Mouse (Mus musculus) liver, embryonic 12.5 days (tissue): Measurements from ENCODE around the gene Dtx1. TPM values are rescaled to one million over a fixed set of nuclear protein-coding genes. Genes with fewer than 3 reads are reported as not detected.

Experiments used
- ATAC-seq: fragments of 200-750 bp; cut with Nextera tagmentation; 2 replicates; pipeline ENCODE4 v1.8.0; 2017; ENCODE audit warnings: moderate number of reproducible peaks, mild to moderate bottlenecking, moderate library complexity
- H3K27ac ChIP-seq: fragments of 300-500 bp; sonication (generic); 2 replicates; pipeline ENCODE4 v1.5.1; 2016; ENCODE audit warnings: mild to moderate bottlenecking
- H3K27me3 ChIP-seq: fragments of 300-500 bp; sonication (generic); replicated peaks from 2 replicates; pipeline ENCODE4 v1.6.1; 2016; ENCODE audit warnings: mild to moderate bottlenecking, moderate library complexity
- H3K36me3 ChIP-seq: fragments of 300-500 bp; sonication (generic); 2 replicates; pipeline ENCODE4 v1.6.1; 2016; ENCODE audit warnings: mild to moderate bottlenecking, moderate library complexity
- H3K4me1 ChIP-seq: fragments of 300-500 bp; sonication (generic); 2 replicates; pipeline ENCODE4 v1.6.1; 2016
- H3K4me2 ChIP-seq: fragments of 300-500 bp; sonication (generic); 2 replicates; pipeline ENCODE4 v1.6.1; 2016; ENCODE audit warnings: mild to moderate bottlenecking, moderate library complexity
- H3K4me3 ChIP-seq: fragments of 300-500 bp; sonication (generic); 2 replicates; pipeline ENCODE4 v1.5.1; 2016; ENCODE audit warnings: mild to moderate bottlenecking, moderate library complexity
- H3K9ac ChIP-seq: fragments of 300-500 bp; sonication (generic); 2 replicates; pipeline ENCODE4 v1.6.1; 2016; ENCODE audit warnings: mild to moderate bottlenecking, moderate library complexity
- H3K9me3 ChIP-seq: fragments of 300-500 bp; sonication (generic); replicated peaks from 2 replicates; pipeline ENCODE4 v1.6.1; 2016; ENCODE audit warnings: mild to moderate bottlenecking, moderate library complexity
- WGBS: fragments of 180-500 bp; shearing (Covaris S2); methylation state at CpG from one replicate; pipeline ENCODE4 v1.1.7; 2016; ENCODE audit not compliant: insufficient replicate concordance; 5-methylcytosine and 5-hydroxymethylcytosine counted together
- polyA plus RNA-seq: library from polyadenylated mRNA; unstranded; fragments of >200 nt; fragmentation: Nextera tagmentation; extraction: Ambion mirVana; gene quantifications from 2 replicates; pipeline ENCODE4 v1.2.1, GENCODE M21; 2016

The Dtx1 gene
- 0.37 and 0.67 TPM in 2 replicates for polyA plus RNA-seq

DNA sequence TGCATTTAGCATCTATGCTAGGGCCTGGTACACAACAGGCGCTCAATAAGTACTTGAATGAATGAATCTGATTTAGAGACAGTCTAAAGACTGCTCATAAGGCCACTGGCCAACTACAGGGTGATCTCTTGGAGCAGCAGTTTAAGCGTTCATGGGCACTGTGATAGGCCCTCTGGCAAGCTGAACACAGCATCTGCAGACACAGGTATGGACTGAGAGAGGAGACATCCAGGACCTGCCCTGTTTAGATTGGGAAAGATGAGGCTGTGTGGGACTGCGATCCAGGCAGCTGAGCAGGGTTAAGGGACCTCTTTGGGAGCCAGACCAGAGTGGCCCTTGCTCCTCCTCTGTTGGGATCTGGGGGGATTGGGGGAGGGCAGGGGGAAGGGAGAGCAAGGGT, at the start of gene Dtx1:
Dtx1 (minus strand) TSS at position 101 of the 400 bp plus-strand sequence.
- Histone ChIP-seq H3K4me3 (peak within 1 kb of the TSS; percentile 21), H3K27me3 (peaks cover 86% of the 10 kb centered on the region)

GRCm38 (mm10) chr5:120754215-120754614, 42.5 kb upstream of the Dtx1 start:
- H3K4me1 ChIP-seq: no peaks in the 10 kb centered on the region
- 0 out of 2 replicates have a peak, but pooled peaks cover 6% of the 10 kb centered on the region for H3K27me3 ChIP-seq
- H3K9me3 ChIP-seq: no peaks in the 10 kb centered on the region
- no peak for ATAC-seq
- H3K4me3 ChIP-seq: no peak overlapping the region
- no peak overlapping the region for H3K4me2 ChIP-seq
- H3K9ac ChIP-seq: no peak overlapping the region
- 49% methylated on average over 4 of the region's 4 CpGs for WGBS
- H3K36me3 ChIP-seq: no peaks in the 10 kb centered on the region
- no peak overlapping the region for H3K27ac ChIP-seq

More for the DNA sequence above, at the start of gene Dtx1:
- Histone ChIP-seq H3K9me3 (no peaks in the 10 kb centered on the region), H3K36me3 (no peaks in the 10 kb centered on the region), H3K9ac (no peak within 1 kb of the TSS), H3K4me2 (peak within 1 kb of the TSS; percentile 45), H3K27ac (no peak within 1 kb of the TSS), H3K4me1 (0 out of 2 replicates have a peak, but pooled peaks cover 7% of the 10 kb centered on the region)
- ATAC-seq: no peak
- WGBS: 41% methylated on average over 3 of the region's 3 CpGs

GRCm38 (mm10) chr5:120752786-120753185, 41.1 kb upstream of the Dtx1 start:
- no peaks in the 10 kb centered on the region for H3K36me3 ChIP-seq
- no peaks in the 10 kb centered on the region for H3K4me1 ChIP-seq
- H3K4me2 ChIP-seq: no peak overlapping the region
- no peaks in the 10 kb centered on the region for H3K9me3 ChIP-seq
- no peak overlapping the region for H3K9ac ChIP-seq
- ATAC-seq: no peak
- 57% methylated on average over 3 of the region's 3 CpGs for WGBS
- no peak overlapping the region for H3K4me3 ChIP-seq
- H3K27me3 ChIP-seq: 0 out of 2 replicates have a peak, but pooled peaks cover 6% of the 10 kb centered on the region
- H3K27ac ChIP-seq: no peak overlapping the region

GRCm38 (mm10) chr5:120751206-120751605, 39.5 kb upstream of the Dtx1 start:
- Histone ChIP-seq H3K27me3 (0 out of 2 replicates have a peak, but pooled peaks cover 6% of the 10 kb centered on the region), H3K4me3 (no peak overlapping the region), H3K4me1 (no peaks in the 10 kb centered on the region), H3K9me3 (no peaks in the 10 kb centered on the region), H3K4me2 (no peak overlapping the region), H3K9ac (no peak overlapping the region), H3K27ac (no peak overlapping the region), H3K36me3 (no peaks in the 10 kb centered on the region)
- ATAC-seq: no peak
- WGBS: 58% methylated on average over 3 of the region's 3 CpGs

DNA sequence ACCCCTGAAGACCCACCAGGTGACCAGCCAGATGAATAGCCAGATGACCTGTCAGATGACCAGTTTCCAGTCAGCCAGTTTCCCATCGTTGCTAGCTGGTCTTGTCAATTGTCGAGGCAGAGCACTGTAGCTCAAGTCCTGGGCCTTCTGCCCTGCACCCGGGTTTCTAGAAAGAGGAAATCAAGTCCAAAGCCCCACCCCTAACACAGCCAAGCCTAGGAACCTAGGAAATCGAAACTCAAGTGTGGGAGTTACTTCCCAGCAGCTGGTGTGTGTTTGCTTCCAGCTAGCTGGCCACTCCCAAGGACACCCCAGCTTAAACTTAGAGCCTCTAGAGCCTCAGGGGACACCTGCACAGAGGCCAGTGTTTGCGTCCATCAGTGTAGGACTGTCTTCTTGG, 38.0 kb upstream of the Dtx1 start, which contains the start of gene Oas2:
Oas2 (minus strand) TSS at position 166 of the 400 bp plus-strand sequence.
- Histone ChIP-seq H3K36me3 (no peaks in the 10 kb centered on the region), H3K4me1 (no peaks in the 10 kb centered on the region), H3K27ac (no peak within 1 kb of the TSS), H3K9me3 (no peaks in the 10 kb centered on the region), H3K9ac (no peak within 1 kb of the TSS), H3K4me3 (no peak within 1 kb of the TSS), H3K4me2 (no peak within 1 kb of the TSS), H3K27me3 (0 out of 2 replicates have a peak, but pooled peaks cover 6% of the 10 kb centered on the region)
- WGBS: 41% methylated on average over 5 of the region's 5 CpGs
- no peak for ATAC-seq

DNA sequence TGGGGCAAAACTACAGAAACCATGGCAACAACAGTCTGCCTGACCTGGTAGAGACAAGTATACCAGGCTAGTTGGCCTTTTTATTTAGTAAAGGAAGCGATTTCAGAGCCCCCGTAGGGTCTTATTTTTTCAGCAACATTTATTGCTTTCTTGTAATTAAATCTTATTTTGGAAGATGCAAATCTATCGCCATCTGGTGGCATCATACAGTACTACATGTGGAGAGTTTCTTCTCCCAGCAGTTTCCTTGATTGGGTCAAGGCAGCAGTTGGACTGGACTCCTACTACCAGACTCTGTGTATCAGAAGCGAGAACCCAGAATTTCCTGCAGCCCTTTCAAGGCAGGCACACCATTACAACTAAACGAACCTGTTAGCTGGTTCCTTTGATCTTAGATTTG, 34.7 kb upstream of the Dtx1 start:
- Histone ChIP-seq H3K9me3 (no peaks in the 10 kb centered on the region), H3K4me2 (no peak overlapping the region), H3K36me3 (no peaks in the 10 kb centered on the region), H3K27ac (no peak overlapping the region), H3K9ac (no peak overlapping the region), H3K4me3 (no peak overlapping the region), H3K4me1 (no peaks in the 10 kb centered on the region), H3K27me3 (peaks cover 20% of the 10 kb centered on the region)
- 6% methylated on average over 5 of the region's 5 CpGs for WGBS
- ATAC-seq: no peak

DNA sequence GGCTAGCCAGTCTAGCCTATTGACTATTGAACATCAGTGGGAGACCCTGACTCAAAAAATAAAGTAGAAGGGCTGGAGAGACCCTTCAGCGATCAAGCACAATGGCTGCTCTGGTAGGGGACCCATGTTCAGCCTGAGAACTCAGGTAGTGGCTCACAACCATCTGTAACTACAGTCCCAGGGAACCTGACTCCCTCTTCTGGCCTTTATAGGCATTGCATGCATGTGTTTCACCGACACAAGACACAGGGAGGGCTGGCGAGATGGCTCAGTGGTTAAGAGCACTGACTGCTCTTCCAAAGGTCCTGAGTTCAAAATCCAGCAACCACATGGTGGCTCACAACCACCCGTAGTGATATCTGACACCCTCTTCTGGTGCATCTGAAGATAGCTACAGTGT, 30.4 kb upstream of the Dtx1 start:
- Histone ChIP-seq H3K4me3 (no peak overlapping the region), H3K4me1 (no peaks in the 10 kb centered on the region), H3K27ac (no peak overlapping the region), H3K4me2 (no peak overlapping the region), H3K9ac (no peak overlapping the region), H3K36me3 (no peaks in the 10 kb centered on the region), H3K9me3 (no peaks in the 10 kb centered on the region), H3K27me3 (peaks cover 17% of the 10 kb centered on the region)
- no peak for ATAC-seq
- 14% methylated on average over 4 of the region's 4 CpGs for WGBS

- Histone ChIP-seq H3K36me3 (no peaks in the 10 kb centered on the region), H3K9me3 (no peaks in the 10 kb centered on the region), H3K9ac (no peak overlapping the region), H3K27ac (no peak overlapping the region), H3K27me3 (0 out of 2 replicates have a peak, but pooled peaks cover 6% of the 10 kb centered on the region), H3K4me3 (no peak overlapping the region), H3K4me2 (no peak overlapping the region), H3K4me1 (no peaks in the 10 kb centered on the region)
- WGBS: 65% methylated on average over 14 of the region's 14 CpGs
- ATAC-seq: no peak
These were observed 22.8 kb upstream of the Dtx1 start for GRCm38 (mm10) chr5:120734380-120734990.

GRCm38 (mm10) chr5:120733696-120734095, 22.0 kb upstream of the Dtx1 start:
- H3K4me2 ChIP-seq: no peak overlapping the region
- 72% methylated on average over 3 of the region's 3 CpGs for WGBS
- H3K4me1 ChIP-seq: no peaks in the 10 kb centered on the region
- ATAC-seq: no peak
- no peak overlapping the region for H3K27ac ChIP-seq
- H3K36me3 ChIP-seq: no peaks in the 10 kb centered on the region
- no peak overlapping the region for H3K9ac ChIP-seq
- no peak overlapping the region for H3K4me3 ChIP-seq
- no peaks in the 10 kb centered on the region for H3K9me3 ChIP-seq
- H3K27me3 ChIP-seq: 0 out of 2 replicates have a peak, but pooled peaks cover 4% of the 10 kb centered on the region

DNA sequence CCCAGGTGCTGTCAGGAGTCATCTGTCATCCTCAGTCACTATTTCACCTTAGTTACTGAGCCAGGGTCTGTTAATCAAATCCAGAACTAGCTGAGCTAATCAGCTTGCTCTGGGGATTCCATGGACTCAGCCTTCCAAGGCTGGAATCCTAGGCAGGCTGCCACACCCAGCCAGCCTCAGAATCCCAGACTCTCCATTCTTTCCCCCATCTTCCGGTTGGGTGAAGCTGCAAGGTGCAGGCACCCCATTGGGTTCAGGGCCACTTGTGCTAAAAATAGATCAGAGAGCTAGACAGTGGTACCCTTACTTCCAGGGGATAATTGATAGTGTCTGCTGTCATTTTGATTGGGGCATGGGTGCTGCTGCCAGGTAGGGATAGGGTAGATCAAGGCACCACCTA, 21.0 kb upstream of the Dtx1 start:
- Histone ChIP-seq H3K4me1 (no peaks in the 10 kb centered on the region), H3K4me3 (no peak overlapping the region), H3K36me3 (no peaks in the 10 kb centered on the region), H3K4me2 (no peak overlapping the region), H3K27me3 (0 out of 2 replicates have a peak, but pooled peaks cover 4% of the 10 kb centered on the region), H3K27ac (no peak overlapping the region), H3K9ac (no peak overlapping the region), H3K9me3 (no peaks in the 10 kb centered on the region)
- 58% methylated on average over 1 of the region's 1 CpGs for WGBS
- no peak for ATAC-seq

DNA sequence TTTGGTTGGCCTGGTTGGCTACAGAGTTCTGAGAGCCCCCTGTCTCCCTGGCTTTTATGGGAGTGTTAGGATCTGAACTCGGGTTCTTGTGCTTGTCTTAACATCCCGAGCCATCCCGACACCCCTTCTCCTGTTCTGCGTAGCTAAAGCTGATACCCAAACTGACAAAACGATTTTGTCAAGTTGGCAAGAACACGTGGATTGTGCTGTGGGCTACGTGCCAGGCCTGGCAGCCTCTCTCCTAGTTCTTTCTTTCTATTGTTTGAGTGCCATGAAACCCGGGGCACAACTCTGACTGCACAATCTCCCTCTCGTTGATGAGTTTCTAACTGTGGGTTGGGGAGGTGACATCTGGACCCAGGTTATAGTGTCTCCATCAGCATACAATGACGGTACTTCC, 17.6 kb upstream of the Dtx1 start:
- Histone ChIP-seq H3K9ac (no peak overlapping the region), H3K27me3 (0 out of 2 replicates have a peak, but pooled peaks cover 4% of the 10 kb centered on the region), H3K9me3 (no peaks in the 10 kb centered on the region), H3K4me1 (no peaks in the 10 kb centered on the region), H3K27ac (no peak overlapping the region), H3K36me3 (no peaks in the 10 kb centered on the region), H3K4me3 (no peak overlapping the region), H3K4me2 (no peak overlapping the region)
- 59% methylated on average over 10 of the region's 10 CpGs for WGBS
- ATAC-seq: no peak

DNA sequence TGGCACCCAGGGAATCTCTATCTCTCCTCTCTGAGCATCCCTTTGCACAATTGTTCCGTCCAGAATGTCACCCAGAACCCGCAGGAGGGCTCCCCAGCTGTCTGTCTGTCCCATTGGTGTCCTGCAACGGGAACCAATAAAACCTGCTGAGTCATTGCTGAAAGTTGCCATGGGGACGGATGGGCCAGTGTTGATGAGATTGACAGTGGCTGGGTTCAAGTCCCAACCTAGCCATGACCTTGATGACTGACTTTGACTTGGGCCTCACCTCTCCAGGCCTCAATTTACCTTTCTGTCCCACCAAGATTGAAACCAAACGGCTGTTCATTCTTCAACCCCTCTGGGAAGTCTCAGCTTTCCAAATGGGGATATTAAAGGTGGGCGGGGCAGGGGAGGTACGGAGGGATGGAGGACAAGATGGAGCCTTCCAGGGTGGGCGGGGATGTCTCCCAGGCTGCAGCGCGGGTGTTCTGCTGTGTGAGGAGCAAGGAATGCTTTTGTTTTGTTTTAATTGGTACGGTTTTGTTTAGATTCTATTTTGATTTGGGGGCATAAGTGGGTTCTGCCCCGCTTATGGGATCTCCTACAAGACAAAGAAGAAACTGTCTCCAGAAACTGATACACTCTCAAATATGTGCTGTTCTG, 14.2 kb upstream of the Dtx1 start:
- H3K27me3 ChIP-seq: no peaks in the 10 kb centered on the region
- ATAC-seq: no peak
- no peak overlapping the region for H3K4me3 ChIP-seq
- H3K4me1 ChIP-seq: no peaks in the 10 kb centered on the region
- no peak overlapping the region for H3K27ac ChIP-seq
- no peaks in the 10 kb centered on the region for H3K9me3 ChIP-seq
- H3K4me2 ChIP-seq: no peak overlapping the region
- no peak overlapping the region for H3K9ac ChIP-seq
- 43% methylated on average over 12 of the region's 12 CpGs for WGBS
- H3K36me3 ChIP-seq: no peaks in the 10 kb centered on the region
